Mouse (Mus musculus) lung, adult 2 months (tissue): ENCODE results near the gene Hist1h2ae. TPM values are rescaled to one million over a fixed set of nuclear protein-coding genes. Genes with fewer than 3 reads are reported as not detected.
A peak's percentile ranks its signal among the peaks of the same experiment; 100 is the strongest.

Experiments
- DNase-seq: peaks from one replicate; pipeline ENCODE4 v3.0.0; 2022
- H3K4me1 ChIP-seq: fragments of 200-500 bp; 2 replicates; pipeline ENCODE4 v1.6.1; 2011; ENCODE audit warnings: low read length; ENCODE audit not compliant: control insufficient read depth, insufficient read depth
- H3K4me3 ChIP-seq: fragments of 200-500 bp; replicated peaks from 2 replicates; pipeline ENCODE3; 2011; ENCODE audit warnings: low read depth, mild to moderate bottlenecking, control low read depth, low read length; ENCODE audit errors: extremely low read depth
- CTCF ChIP-seq: fragments of 200-500 bp; IDR thresholded peaks from 2 replicates; pipeline ENCODE4 v1.5.1; 2011; ENCODE audit warnings: mild to moderate bottlenecking, low read length, control low read depth; ENCODE audit not compliant: insufficient read depth
- POLR2A ChIP-seq: fragments of 200-500 bp; IDR thresholded peaks from 2 replicates; pipeline ENCODE4 v1.6.1; 2011; ENCODE audit warnings: low read depth, mild to moderate bottlenecking, control low read depth, low read length, borderline replicate concordance; ENCODE audit errors: extremely low read depth
- WGBS: fragments of 180-500 bp; shearing (Covaris S2); methylation state at CpG from one replicate; pipeline ENCODE4 v1.1.7; 2018; 5-methylcytosine and 5-hydroxymethylcytosine counted together
- polyA plus RNA-seq: library from polyadenylated mRNA; depleted of rRNA; stranded (reverse); fragments of >200 nt; gene quantifications from 2 replicates; pipeline ENCODE4 v1.2.3, GENCODE M21; 2012; rRNA removed

The Hist1h2ae gene
- 1.8 and 2.3 TPM in 2 replicates for polyA plus RNA-seq

DNA sequence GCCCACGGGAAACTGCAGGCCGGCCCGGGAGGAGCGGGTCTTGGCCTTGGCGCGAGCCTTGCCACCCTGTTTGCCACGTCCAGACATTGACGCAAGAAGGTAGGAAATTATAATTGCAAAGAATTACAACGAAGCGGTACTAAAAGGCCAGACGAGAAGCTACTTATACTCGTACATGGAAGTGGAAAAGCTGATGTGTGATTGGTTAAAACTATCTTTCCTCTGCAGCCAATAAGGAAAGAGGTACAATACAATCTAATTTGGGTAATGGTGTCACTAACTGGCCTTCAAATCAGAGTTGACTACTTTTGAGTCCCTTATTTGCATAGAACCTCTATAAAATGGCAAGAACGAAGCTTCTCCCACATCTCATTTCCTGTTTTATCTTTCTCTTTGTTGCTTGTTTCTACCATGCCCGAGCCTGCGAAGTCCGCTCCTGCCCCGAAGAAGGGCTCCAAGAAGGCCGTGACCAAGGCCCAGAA, at the start of gene Hist1h2ae, which contains the start of gene Hist1h2bg:
Gene Hist1h2ae (minus strand): TSS at position 199 of the 482 bp plus-strand sequence.
Gene Hist1h2bg (plus strand): TSS at position 375 of the 482 bp plus-strand sequence.
- WGBS: under 1% methylated on average over 18 of the region's 18 CpGs
- peak within 1 kb of the TSS; percentile 80 for H3K4me3 ChIP-seq
- peak; percentile 73 for DNase-seq
- no peaks in the 10 kb centered on the region; the same call in 1 of the 2 replicates for H3K4me1 ChIP-seq
- TF ChIP-seq CTCF: no peak
- peak; percentile 56; the same call in 1 of the 2 replicates for TF ChIP-seq POLR2A

DNA sequence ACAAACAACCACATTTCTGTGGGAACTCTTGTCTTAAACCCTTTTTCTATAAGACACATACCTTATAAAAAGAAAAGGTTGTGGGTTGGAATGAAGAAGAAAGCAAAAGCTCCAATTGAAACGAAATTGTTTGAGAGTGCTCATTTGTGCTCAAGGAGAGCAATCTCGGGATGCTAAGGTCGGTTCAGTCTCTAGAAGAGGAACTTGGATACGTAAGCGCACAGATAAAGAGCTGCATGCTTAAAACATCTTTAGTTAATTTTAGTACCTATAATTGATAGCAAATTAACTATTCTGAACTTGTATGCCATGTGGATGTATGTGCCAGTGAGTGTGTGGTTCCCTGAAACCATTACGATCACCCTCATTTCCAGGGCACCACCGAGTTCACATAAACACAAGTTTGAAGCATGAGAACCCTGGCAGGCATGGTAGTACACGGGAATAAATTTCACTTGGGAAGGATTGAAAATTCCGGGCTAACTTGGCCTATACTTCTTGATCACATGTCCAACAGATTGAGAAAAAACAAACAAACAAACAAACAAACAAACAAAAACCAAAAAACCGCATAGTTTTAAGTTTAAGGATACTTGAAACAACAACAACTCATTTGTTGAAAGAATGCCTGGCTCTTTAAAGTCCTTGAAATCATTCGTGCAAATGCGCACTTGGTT, 49.2 kb upstream of the Hist1h2ae start:
- Histone ChIP-seq H3K4me3 (peak overlapping the region; percentile 88), H3K4me1 (peaks cover 3% of the 10 kb centered on the region; the same call in 1 of the 2 replicates)
- no peak for DNase-seq
- no peak for TF ChIP-seq CTCF
- TF ChIP-seq POLR2A: no peak
- 34% methylated on average over 12 of the region's 12 CpGs for WGBS

- WGBS: 91% methylated on average over 3 of the region's 3 CpGs
- TF ChIP-seq CTCF (no peak), POLR2A (no peak)
Observed at GRCm38 (mm10) chr13:23611638-23612037, 40.6 kb upstream of the Hist1h2ae start.

GRCm38 (mm10) chr13:23610393-23610792, 39.4 kb upstream of the Hist1h2ae start:
- H3K4me3 ChIP-seq: no peak overlapping the region
- DNase-seq: no peak
- WGBS: 71% methylated on average over 2 of the region's 2 CpGs
- TF ChIP-seq CTCF (no peak), POLR2A (no peak)
- no peaks in the 10 kb centered on the region; the same call in 1 of the 2 replicates for H3K4me1 ChIP-seq

More at GRCm38 (mm10) chr13:23611638-23612037, 40.6 kb upstream of the Hist1h2ae start:
- H3K4me3 ChIP-seq: no peak overlapping the region
- no peaks in the 10 kb centered on the region; the same call in 1 of the 2 replicates for H3K4me1 ChIP-seq
- DNase-seq: no peak

GRCm38 (mm10) chr13:23609844-23610243, 38.8 kb upstream of the Hist1h2ae start:
- no peak for DNase-seq
- no peaks in the 10 kb centered on the region; the same call in 1 of the 2 replicates for H3K4me1 ChIP-seq
- TF ChIP-seq POLR2A (no peak), CTCF (no peak)
- no peak overlapping the region for H3K4me3 ChIP-seq

GRCm38 (mm10) chr13:23609209-23609608, 38.2 kb upstream of the Hist1h2ae start:
- Histone ChIP-seq H3K4me3 (no peak overlapping the region), H3K4me1 (no peaks in the 10 kb centered on the region; the same call in 1 of the 2 replicates)
- DNase-seq: no peak
- TF ChIP-seq POLR2A (no peak), CTCF (no peak)
- WGBS: 66% methylated on average over 4 of the region's 4 CpGs

GRCm38 (mm10) chr13:23605052-23605451, 34.0 kb upstream of the Hist1h2ae start:
- no peak for TF ChIP-seq CTCF
- no peak for TF ChIP-seq POLR2A
- 92% methylated on average over 3 of the region's 3 CpGs for WGBS
- no peak overlapping the region for H3K4me3 ChIP-seq

DNA sequence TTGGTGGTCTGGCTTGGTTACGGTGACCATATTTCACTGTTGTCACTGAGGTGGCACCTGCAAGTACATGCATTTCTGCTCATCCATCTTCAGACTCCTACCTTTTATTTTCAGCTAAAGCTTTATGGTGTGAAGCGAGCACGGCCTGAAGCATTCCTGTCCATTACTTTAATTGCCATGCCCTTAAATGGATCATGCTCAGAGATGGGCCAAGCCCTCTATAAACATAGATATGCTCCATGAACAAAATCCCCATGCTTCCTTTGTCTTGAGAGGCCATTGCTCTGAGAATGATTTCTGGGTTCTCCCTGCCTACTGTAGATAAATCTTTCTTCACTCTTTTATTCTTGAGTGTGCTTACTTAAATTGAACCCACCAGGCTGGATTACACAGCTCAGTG, 33.4 kb upstream of the Hist1h2ae start:
- TF ChIP-seq CTCF (no peak), POLR2A (no peak)
- Histone ChIP-seq H3K4me3 (no peak overlapping the region), H3K4me1 (no peaks in the 10 kb centered on the region; the same call in 1 of the 2 replicates)
- 89% methylated on average over 3 of the region's 3 CpGs for WGBS
- DNase-seq: no peak

More at GRCm38 (mm10) chr13:23605052-23605451, 34.0 kb upstream of the Hist1h2ae start:
- no peak for DNase-seq
- H3K4me1 ChIP-seq: no peaks in the 10 kb centered on the region; the same call in 1 of the 2 replicates

DNA sequence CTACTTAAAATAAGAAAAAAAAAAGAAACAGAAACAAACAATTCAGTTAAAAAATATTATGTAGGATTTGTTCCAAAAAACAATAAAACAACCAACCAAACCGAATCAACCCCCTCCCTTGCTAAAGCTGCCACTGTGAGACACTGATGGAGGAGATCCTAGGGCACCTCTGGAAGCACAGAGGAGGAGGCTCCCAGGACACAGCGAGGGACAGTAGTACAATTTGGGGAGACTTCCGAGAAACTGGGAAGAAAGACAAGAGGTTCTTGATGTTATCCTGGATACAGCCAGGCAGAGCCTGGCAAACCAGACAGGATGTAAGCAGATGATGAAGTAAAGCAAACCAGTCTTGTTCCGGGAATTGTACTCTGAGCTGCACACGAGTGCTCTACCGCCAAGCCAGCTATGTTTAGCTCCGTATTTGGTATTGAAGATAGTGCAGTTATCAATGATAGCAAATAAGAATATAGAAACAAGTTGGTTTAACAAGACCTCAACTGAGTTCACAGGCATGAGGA, 32.2 kb upstream of the Hist1h2ae start:
- no peak for DNase-seq
- no peak overlapping the region for H3K4me3 ChIP-seq
- H3K4me1 ChIP-seq: no peaks in the 10 kb centered on the region
- peak; percentile 21; the same call in 1 of the 2 replicates for TF ChIP-seq POLR2A
- TF ChIP-seq CTCF: no peak
- 45% methylated on average over 7 of the region's 7 CpGs for WGBS

GRCm38 (mm10) chr13:23597957-23598356, 26.9 kb upstream of the Hist1h2ae start:
- WGBS: 5% methylated on average over 9 of the region's 9 CpGs
- no peak for TF ChIP-seq POLR2A
- peak; percentile 66 for TF ChIP-seq CTCF
- H3K4me3 ChIP-seq: no peak overlapping the region
- peak; percentile 76 for DNase-seq
- H3K4me1 ChIP-seq: peaks cover 4% of the 10 kb centered on the region
